Mouse (Mus musculus) regulatory T cell (primary cell): ENCODE measurements at regions not wholly inside any gene's neighbourhood (a gene's known extent, or its start where the extent isn't known, plus 50 kb on each side); places are given as distances from the start of the nearest gene placed in this dataset.

ENCODE experiments used
- in situ Hi-C: fragments of 300-600 bp; cut with MboI, MseI; formaldehyde crosslinking; loops from one replicate; pipeline ENCODE4 v1.15.1; 2025; ENCODE audit warnings: high pct_unique_total_duplicates

DNA sequence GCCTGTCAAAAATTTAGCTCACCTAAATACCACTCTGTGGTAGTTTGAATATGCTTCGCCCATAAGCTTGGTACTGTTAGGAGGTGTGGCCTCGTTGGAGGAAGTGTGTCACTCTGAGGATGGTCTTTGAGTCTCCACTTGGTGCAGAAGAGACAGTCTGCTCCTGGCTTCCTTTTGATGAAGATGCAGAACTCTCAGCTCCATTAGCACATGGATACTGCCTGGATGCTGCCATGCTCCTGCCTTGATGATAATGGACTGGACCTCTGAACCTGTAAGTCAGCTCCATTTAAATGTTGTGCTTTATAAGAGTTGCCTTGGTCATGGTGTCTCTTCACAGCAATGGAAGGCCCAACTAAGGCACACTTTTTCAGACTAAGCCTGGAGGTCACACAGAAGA is 56.9 kb upstream of the Pik3r1 start:
- in situ Hi-C loops, result no loop called here

DNA sequence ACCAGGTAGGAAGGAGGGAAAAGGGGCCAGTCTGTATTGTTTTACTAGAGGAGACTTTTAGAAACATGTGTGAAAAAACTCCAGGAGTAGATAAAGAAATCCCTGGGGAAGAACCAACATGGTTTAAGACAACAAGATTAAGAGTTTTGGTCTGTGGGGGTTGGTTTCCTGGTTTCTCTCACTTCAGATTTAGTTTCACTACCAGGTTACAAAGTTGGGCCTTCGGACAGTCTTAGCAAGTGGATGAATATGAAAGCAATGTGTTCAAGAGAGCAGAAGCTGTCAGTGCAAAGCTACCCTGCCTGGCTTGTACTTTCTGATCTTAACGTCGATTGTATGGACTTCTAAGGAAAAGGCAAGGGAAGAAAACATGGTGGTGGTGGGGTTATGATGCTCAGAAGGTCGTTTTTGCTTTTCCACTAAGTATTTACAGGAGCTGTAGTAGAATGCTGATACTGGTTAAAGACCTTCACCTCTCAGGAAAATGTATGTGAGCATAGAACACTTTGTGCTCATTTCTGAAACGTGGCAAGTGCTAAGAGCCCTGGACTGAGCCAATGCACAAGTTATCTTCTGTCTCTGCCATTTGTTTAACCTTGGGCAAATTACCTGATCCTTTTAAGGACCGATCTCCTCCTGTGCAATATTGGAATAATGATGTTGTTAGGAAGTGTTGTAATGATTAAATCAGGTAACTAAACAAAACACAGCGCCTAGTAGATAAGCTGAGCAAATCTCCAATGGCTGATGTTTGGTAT is 64.0 kb upstream of the Pik3r1 start:
- in situ Hi-C loops, result no loop called here

DNA sequence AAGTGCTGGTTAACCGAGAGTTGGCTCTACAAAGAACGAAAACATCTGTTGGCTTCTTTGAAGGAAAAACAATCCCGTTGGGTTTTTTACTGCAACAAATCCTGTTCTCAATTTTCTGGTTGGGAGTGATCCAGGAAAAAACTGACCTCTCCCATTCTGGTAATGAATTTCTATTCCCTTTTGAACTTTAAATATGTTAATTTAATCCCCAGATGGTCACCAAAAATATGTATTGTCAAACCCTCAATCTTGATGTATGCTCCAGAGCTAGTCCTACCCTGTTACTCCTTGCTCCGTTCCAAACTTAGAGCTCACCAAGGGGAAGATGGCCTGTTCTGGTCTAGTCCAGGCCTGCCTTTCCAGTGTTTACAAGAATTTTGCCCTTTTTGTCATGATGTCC is 66.5 kb upstream of the Pik3r1 start:
- in situ Hi-C loops, result no loop called here

DNA sequence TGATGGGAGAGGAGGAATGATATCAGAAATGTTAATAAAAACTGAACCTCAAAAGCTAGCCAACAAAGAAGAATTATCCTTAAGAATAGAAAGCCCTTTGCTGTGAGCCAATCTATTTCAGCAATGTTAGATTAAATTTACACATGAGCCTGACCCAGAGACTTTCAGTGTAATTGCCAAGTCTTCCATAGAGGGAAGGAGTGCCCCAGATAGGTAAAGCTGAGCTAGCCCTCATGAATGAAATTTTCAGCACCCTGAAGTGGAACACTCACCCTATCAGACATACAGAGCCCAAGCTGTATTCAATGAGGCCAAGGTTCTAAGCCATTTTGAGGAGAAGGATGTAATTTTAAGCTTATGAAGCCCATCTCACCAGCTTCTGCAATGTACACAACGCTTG is 69.0 kb upstream of the Pik3r1 start:
- in situ Hi-C loops, result no loop called here

DNA sequence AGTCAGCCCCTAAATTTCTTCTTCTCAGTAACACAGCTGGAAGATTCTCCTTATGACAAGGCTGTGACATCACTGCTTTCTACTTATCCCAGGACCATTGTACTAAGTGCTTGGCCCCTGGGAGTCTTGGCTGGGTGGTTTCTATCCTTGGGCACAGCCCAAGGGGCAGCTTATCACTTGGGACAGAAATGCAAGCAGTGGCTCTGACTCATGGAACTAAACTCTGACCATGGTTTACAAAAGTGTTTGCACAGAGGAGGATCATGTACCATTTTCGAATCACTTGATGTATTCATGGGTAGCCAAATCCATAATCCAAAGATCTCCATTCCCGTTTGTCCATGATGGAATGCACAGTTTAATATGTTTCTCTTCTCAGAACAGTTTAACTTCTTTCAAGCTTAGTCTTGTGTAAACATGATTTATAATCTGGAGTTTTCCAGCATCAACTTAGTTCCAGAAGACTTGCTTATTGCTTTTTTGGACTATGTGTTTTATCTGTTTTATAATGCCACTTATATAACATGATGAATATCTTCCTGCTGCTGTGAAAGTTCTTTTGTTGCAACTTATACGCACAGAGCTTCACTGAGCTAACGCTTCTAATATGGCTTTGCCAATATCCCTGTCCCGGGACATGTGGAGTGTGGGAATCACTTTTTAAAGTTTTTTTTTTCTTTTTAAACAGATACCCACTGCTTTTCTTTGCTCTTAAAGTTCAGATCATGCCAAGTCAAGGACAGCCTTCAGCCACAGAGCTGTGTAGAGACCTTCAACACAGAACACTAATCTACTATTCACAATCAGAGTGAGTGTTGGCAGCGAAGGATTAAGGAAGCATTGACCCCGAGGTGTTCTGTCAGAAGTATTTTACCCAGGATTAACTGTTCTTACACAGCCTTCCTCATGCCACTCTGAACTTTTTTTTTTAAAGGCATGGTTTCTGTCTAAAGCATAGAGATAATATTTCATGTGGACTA is 76.7 kb upstream of the Pik3r1 start:
- in situ Hi-C loops, result no loop called here

DNA sequence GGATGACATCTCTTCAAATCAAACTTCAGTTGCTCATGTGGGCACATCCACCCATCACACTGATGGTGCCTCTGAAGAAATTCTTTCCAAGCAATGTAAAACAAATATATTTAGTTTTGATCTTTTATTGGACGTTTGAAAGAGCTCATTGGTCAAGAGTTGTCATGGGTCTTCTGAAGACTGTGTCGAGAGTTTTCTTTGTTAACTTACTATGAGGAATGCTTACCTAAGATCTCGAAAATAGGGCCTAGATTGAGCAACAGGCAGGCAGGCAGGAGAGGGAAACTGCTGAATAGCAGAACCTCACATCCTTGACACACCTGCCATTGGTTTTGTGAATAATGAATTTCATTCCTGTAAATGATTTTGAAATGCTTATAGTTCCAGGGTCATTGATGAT is 78.0 kb upstream of the Pik3r1 start:
- in situ Hi-C loops, result no loop called here

DNA sequence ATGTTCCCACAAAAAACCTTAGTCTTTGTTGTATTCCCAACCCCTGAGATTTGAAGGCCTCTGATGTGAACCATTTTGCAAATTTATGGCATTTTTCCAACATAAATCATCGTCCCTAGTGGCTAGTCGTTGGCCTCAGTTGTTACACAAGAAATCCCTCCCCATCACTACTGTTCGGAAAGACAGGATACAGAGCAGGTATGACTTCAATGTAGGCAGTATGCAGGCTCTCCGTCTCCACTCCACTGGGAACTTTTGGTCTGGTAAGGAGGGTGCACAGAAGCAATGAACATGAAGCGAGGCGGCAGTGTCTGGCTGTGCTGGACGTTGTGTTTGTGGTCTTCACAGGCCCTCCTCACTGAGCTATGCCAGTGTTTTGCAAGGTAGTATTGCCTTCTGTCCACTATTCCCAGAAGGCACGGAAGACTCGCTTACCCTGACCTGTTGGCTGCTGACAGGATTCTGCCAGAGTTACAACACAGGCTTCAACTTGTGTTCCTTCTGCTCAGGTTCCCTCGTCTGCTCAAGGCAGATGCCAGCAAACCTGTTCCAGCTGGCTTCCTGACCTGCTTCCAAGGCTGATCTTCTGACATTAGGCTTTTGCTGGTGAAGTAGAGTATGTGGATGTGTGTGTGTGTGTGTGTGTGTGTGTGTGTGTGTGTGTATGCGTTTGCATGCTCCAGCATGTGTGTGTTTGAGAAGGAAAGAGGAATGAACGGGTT is 80.0 kb upstream of the Pik3r1 start:
- in situ Hi-C loops, result no loop called here

DNA sequence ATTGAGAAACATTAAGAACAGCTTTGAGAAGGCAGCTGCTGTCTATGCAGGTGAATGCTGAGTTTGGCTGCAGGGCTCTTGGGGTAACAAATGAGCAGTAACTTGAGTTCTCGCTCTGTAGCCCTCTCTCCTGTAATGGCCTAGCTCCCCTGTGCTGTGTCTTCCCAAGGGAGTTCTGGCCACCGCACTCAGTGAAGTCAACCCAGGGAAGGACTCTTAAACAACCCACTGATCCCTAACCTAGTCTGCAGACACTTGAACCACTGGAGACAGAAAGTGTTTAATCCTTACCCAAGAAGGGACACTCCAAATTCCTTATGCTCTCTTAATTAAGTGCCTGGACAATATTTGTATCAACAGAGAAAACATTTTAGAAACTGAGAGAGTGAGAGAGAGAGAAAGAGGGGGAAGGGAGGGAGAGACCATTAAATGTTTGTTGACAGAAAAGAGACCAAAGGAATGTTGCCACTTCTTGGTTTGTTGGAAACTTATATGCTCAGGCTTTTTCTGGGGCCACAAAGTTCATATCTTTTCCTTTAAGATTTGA is 80.7 kb upstream of the Pik3r1 start:
- in situ Hi-C loops, result no loop called here

DNA sequence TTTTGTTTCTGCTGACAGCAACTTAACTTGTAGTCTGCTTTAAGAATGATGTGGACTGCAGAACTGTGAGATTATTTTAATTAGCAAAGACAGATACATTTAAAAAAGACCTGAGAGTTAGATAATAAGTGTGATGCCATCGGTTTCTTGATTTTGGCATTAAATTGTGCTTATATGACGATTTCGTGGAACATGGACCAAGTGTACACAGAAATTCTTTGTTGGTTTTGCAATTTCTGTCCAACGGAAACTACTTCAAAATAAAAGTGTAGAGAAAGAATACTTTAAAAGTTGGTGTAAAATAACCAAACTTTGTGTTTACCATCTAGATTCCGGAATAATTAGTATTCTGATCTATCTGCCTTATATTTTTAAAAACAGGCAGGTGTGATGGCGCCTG is 81.4 kb upstream of the Pik3r1 start:
- in situ Hi-C loops, result no loop called here

DNA sequence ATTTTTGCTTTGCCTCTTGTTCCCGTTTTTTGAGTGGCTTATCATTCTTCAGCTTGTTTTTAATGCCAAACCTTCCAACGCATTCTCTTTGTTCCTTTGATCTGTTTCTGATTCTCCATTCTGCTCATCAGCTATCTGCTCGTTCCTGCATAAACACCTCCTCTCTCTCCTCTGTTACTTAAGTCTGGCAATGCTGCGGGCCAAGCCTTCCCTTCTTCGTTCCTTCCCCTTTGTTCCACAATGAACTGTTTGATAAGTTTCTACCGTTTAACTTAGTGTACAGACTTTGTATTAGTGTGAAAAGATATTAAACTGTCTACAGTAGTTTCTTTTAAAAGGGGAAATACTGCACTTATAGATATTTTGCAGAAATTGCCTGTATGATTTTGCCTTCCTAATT is 83.3 kb upstream of the Pik3r1 start:
- in situ Hi-C loops, result loop anchor here (5.0 kb wide), 1 partner anchor 79 kb away; no protein-coding TSS in a partner anchor

DNA sequence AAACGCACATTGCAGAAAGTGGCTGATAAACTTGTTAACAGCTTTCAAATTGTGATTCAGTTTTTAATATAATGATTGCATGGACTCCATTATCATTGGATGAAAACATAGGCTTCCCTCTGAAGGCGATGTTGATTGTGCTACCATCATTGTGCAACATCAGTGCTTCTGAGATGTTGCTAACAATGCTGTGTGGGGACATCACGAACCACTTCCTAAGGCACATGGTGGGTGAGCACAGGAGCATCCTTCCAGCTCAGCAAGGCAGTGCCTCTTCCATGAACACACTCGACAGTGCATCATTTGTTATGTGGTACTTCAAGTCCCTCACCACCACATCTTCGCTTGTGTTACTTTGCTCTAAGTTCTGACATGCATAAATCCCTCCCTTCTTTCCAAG is 84.9 kb upstream of the Pik3r1 start:
- in situ Hi-C loops, result loop anchor here (5.0 kb wide), 1 partner anchor 81 kb away; no protein-coding TSS in a partner anchor

DNA sequence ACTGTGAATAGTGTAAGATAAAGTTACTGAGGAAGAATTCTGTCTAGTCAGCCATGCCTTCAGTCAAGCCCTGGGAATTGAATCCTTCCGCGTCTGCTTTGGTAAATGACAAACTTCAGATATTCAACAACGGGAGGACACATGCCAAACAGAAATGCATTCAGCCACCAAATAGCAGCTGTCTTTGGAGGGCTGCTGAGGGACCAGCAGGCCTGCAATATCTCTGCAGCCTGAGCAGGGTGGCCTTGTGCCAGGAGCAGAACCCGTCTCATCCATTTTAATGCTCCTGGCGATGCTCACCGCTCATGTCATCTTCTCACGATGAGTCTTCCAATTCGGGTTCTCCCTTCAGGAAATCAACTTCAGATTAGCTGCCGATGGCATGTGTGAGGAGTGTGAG is 87.1 kb upstream of the Pik3r1 start:
- in situ Hi-C loops, result no loop called here

DNA sequence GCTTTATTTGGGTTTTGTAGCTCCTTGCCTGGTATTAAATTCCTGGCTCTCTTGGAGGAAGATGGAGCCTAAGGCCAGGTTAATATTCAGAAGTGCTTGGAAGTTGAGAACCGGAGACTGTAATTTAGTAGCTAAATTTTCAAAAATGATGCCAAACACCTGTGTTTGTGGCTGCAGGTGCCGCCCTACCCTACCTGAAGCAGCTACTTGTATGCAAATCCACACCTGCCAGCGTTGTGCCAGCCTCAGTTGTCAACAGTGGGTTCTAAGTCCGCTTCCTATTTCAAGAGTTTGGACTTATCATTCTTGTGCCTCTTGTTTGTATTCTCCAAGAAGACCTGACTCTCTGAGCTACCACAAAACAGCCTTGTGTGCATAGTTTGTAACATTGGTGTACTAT is 92.7 kb upstream of the Pik3r1 start:
- in situ Hi-C loops, result no loop called here

DNA sequence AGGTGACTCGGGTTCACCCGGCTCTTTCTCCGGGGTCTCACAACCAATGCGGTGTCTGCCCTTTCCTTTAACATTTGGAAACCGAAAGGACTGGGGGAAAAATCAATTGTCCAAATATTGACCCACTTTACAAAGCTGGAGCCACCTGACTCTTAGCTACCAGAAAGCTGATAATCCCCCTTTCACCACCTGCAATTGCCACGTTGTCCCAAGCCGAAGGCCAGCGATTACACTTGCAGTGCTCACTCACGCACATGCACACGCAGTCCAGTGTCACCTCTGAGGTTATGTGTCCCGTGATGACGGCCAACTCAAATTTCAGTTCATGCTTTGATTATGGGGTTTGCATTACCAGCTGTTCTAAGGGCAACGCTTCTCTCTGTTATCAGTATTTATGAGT is 94.0 kb upstream of the Pik3r1 start:
- in situ Hi-C loops, result no loop called here

DNA sequence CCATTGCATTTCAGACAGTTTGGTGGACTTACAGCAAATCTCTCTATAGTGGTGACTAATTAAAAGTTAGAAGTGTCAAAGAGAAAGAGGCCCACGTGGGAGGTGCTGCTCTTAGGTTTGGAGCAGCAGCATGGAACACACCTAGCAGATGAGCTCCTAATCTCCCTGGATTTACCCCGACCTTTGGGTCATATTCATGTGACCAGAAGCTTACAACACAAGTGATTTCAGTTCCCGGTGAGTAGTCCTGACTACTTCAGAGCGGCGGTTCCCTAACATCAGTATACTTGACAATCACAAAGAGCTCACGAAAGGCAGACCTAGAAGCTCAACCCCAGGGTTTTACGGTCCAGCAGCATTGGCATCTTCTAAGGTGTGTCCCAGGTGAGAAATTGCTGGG is 95.0 kb upstream of the Pik3r1 start:
- in situ Hi-C loops, result no loop called here

DNA sequence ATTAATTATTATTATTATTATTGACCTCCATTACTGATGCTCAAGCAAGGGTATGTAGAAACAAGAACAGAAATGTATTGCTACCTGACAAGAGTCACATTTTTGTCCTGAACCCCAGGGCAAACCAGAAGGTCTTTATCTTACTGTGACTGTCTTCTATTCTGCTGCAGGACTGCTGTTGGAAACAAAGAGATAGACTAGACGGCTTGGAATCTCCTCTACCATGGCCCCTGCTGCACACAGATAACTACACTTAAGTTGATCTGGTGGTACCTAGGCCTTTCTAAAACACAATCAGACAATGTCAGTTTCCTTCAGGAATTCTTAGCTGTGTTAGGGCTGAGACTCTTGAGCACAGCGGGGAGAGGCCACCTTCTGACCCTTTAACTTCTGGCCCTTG is 95.6 kb upstream of the Pik3r1 start:
- in situ Hi-C loops, result no loop called here

DNA sequence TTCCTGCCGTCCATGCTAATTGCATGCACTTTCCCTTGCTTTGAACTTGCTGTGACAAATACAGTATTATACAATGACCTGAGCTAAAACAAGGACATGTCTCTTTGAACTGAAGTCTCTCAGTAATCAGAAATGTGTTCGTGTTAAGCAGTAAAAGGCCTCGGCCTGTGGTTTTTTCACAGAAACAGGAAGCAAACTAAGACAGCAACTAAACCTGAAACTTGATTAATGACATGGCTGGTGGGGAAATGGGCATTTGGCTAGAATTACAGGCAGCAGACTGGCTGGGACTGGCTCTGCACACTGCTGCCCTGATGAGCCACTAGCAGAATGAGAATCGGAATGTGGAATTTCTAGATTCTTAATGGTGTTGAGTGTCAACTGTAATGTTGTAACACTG is 98.8 kb upstream of the Pik3r1 start:
- in situ Hi-C loops, result no loop called here

DNA sequence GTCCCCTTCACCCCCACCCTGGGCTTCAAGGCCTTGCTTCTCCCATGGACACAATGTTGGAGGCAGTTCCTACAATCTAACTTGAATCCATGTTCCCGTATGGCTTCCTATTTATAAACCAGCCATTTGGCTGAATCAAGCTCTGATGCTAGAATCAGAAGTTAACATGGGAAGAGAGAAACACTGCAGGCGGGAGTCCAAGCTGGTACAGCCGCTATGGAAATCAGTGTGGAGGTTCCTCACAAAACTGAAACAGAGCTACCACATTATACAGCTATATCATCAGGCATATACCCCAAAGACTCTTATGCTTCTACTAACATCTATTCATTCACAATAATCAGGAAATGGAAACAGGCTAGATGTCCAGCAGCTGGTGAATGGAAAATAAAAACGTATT is 106.7 kb upstream of the Pik3r1 start:
- in situ Hi-C loops, result no loop called here

DNA sequence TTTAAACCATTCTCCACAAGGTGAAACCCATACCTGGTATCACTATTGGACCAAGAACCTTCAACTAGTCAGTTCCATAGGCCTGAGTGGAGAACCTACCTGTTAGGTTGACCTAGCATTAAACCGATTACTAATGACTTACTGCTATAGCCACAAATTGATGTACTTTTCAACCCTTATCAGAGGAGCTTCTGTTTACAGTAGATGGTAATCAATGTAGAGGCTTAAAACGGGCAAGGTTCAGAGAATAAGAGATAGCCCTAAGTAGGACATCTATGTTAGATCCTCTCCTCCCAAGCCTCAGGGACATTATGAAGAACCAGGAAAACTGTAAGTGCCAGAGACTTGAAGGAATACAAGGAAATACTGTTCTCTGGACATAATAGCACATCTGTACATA is 108.1 kb upstream of the Pik3r1 start:
- in situ Hi-C loops, result no loop called here

DNA sequence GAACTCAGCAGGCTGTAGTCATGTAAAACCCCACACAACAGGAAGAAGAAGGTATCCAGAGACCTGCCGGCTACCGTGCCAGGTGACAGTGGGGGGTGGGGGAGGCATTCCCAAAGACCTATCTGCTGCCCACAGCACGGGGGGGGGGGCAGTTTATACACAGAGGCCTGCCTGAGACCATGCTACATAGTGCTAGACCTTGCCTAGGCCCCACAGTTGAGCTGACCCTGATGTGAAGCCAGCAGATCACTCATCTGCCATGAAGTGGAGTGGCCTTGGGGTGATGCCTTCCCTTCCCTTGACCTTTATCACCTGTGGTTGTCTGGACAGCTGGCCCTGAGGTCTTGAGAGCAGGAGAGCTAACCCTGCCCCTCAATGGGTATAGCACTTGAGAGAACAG is 108.6 kb upstream of the Pik3r1 start:
- in situ Hi-C loops, result no loop called here

DNA sequence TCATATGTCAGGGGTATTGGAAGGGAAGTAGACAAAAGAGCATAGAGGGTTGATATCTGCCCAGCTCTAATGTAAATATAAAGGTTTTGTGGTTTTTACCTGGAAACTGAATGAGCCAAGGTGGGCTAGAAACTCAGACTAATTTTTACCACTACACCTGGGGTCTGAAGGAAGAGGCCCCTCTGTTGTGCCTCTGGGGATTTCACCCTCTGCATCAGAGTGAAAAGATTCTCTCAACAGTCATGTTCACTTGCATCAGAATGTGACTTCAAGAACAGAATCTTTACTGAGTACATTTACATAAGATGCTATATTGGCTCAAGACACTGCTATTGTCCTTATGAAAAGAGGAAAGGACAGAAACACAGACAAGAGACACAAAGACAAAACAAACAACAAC is 110.2 kb upstream of the Pik3r1 start:
- in situ Hi-C loops, result no loop called here

DNA sequence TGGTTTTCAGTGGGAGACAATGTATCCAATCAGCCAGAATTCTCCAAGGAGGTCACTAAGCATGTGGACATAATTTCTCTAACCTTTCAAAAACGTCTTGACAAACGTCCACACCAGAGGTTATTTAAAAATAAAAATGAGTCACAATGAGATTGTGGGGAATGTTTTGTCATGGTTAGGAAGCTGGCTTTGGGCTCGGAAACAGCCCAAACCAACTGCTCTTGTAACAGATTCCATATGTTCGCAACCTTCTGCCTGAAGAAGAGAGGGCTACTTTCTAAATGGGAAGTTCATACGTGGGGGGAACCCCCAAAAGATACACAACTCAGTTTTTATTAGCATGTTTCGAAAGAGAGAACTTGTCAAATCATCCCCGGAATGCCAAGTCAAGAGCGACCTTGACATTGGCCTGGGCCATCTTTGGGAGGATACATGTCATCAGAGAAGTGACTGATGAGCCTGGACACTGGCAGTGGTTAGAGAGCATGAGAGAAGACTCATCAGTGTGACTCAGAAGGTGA is 111.6 kb upstream of the Pik3r1 start:
- in situ Hi-C loops, result no loop called here
